ENCODE assay signal across 9 mouse cellular contexts in genomic region chr14:77484951-77485447, GRCm38 (mm10).
DNase-seq lines count a peak whose midpoint lies in the region; ATAC-seq lines count a peak whose summit lies in the region.
"Had no signal": no experiment of that assay in that cellular context is flagged by ENCODE, and none has a peak within 500 bp of the region (broad histone marks: within the 10 kb centered on the region; RNA-seq: fewer than 3 reads in every experiment).

No protein-coding gene starts in this region.

- H3K27me3 ChIP-seq in hindbrain, embryonic 14.5 days (ENCODE audit: control insufficient read depth, insufficient read depth, low read length), result no peaks in the 10 kb centered on the region
- H3K27me3 ChIP-seq: heart, embryonic 13.5 days had no signal

- no peaks in the 10 kb centered on the region for H3K9me3 ChIP-seq in hindbrain, embryonic 14.5 days (ENCODE audit: control insufficient read depth, low read length)
- H3K9me3 ChIP-seq: heart, embryonic 13.5 days had no signal

- DNase-seq in layer of hippocampus, adult 11-12 months (ENCODE audit: low spot score), result peak; percentile 63
- no peak for DNase-seq in layer of hippocampus, postnatal 25 days (ENCODE audit: extremely low spot score in 1 of 2, low spot score in 1 of 2)
- peak; percentile 78 for DNase-seq in adrenal gland, postnatal 25 days
- peak; percentile 82 for DNase-seq in gastrocnemius, postnatal 10 days
- DNase-seq in kidney, postnatal 25 days, result peak; percentile 75 to 92
- peak; percentile 61 for DNase-seq in lung, postnatal 25 days (ENCODE audit: low spot score)
- DNase-seq in hindbrain, embryonic 14.5 days (ENCODE audit: low spot score), result no peak

- no peak overlapping the region for H3K27ac ChIP-seq in hindbrain, embryonic 14.5 days
- H3K27ac ChIP-seq: heart, embryonic 13.5 days had no signal

- no peak overlapping the region for H3K9ac ChIP-seq in hindbrain, embryonic 14.5 days
- H3K9ac ChIP-seq: heart, embryonic 13.5 days had no signal

- no peaks in the 10 kb centered on the region for H3K4me1 ChIP-seq in hindbrain, embryonic 14.5 days (replicated peaks; ENCODE audit: control insufficient read depth, insufficient read depth, low read length)

- no peaks in the 10 kb centered on the region for H3K36me3 ChIP-seq in hindbrain, embryonic 14.5 days (replicated peaks; ENCODE audit: control insufficient read depth, insufficient read depth)
- H3K36me3 ChIP-seq: heart, embryonic 13.5 days had no signal

- H3K4me3 ChIP-seq in hindbrain, embryonic 14.5 days (replicated peaks; ENCODE audit: low read length), result no peak overlapping the region
- H3K4me3 ChIP-seq: heart, embryonic 13.5 days had no signal

- H3K4me2 ChIP-seq in hindbrain, embryonic 14.5 days (replicated peaks), result no peak overlapping the region
- H3K4me2 ChIP-seq: heart, embryonic 13.5 days had no signal

- WGBS in hindbrain, embryonic 14.5 days, result 74% methylated on average over 8 of the region's 8 CpGs

- ATAC-seq in megakaryocyte-erythroid progenitor cell, adult 5-6 weeks (replicated peaks; ENCODE audit: low FRiP score, low TSS enrichment, poor library complexity, severe bottlenecking), result no peak
- ATAC-seq in hindbrain, embryonic 14.5 days (ENCODE audit: low FRiP score), result no peak

Comparison
In these comparisons a context has a peak if more than half of its experiments do, and no peak if none do; other contexts are left out.
1. DNase-seq: peak in layer of hippocampus, adult 11-12 months (single experiment), adrenal gland, postnatal 25 days (single experiment), gastrocnemius, postnatal 10 days (single experiment), kidney, postnatal 25 days (2 of 2) and lung, postnatal 25 days (single experiment); none in layer of hippocampus, postnatal 25 days (0 of 2) and hindbrain, embryonic 14.5 days (single experiment).